Mouse (Mus musculus): Measurements from ENCODE around the gene Jpt2.

The Jpt2 gene

GRCm38 (mm10) chr17:24903767-24904166, 56.7 kb downstream of the Jpt2 start:
- DNase-seq, result no peak

DNA sequence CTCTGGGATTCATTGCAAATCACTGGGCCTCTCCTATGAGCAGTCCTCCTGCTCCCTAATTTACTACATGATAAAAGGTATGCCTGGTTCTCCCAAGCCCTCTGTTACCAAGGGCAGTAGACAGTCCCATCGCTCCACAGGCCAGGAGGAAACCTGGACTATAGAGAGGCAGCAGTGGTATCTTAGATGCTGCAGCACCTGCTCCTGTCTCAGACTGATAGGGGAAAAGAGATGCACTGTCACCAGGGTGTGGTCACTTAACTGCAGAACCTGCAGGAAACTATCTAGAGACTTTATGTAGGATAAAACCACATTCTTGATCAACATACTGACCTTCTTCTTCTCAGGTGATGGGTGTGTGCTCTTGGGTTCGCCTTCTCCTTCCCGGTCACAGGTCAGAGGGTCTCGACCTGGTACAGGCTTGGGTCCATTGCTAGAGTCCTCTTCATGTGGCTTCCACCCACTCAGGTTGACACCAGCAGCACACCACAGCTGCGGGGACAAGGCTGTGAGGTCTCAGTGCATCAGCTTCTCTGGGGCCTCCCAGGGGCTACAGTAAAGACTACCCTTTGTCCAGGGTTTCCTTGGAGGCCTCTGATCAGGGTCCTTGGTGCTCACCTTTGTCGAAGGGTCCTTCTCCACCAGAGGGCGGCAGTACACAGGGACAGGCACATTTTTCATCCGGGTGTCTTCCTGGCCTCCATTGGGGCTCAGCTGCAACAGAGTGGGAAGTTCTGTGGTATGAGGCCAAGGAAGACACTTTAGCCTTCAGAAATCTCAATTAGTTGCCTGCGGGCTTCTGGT, 57.6 kb downstream of the Jpt2 start:
- peak in 1 of 2 experiments; percentile 45 for DNase-seq

DNA sequence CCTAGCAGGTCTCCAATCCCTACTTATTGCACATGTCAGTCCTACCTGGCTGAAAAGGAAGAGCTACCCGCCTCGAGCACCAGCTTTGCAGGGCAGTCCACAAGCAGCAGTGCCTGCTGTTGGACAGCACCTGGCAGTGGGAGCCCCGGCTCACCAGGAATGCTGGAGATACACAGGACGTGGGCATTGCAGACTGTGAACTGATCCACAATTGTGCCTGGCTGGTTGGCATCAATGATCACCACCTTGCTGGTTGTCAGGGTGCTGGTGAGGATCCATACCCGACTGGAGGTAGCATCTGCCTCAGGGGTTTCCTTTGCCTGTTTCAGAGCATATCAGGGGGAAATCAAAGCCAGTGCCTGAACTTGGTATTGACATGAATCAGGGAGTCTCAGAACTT, 58.4 kb downstream of the Jpt2 start:
- DNase-seq, result no peak

DNA sequence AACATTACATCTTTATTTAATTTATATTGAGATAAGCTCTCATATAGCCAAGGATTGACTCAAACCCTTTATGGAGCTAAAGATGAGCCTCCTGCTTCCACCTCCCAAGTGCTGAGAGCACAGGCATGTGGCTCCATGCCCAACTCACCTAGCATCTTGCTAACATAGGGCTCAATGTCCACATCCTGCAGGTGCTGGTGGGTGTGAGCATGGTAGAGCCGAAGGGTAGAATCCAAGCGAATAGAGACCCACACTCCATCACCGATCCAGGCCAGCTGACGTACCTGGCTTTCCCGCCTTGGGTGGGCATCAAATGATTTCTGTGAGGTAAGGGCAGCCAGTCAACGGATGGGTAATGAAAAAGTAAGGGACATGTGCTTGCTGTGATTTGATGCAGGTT, 60.5 kb downstream of the Jpt2 start:
- no peak for DNase-seq

DNA sequence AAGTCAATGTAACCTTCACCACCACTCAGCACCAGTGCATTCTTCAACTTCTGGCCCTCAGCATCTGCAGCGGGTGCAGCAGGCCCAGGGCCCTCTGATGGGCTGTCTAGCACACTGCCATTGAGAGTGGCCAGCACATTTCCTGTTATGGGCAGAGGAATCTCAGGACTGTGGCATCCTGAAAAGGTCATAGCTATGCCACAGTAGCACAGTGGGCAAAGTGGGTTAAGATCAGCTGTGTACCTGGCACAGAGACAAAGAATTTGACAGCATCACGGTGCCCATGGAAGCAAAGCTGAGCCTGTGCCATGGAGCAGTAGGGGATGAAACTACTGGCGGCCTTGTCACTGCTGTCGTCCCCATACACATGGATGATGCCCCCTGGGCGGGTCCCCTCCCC, 61.3 kb downstream of the Jpt2 start:
- no peak for DNase-seq

DNA sequence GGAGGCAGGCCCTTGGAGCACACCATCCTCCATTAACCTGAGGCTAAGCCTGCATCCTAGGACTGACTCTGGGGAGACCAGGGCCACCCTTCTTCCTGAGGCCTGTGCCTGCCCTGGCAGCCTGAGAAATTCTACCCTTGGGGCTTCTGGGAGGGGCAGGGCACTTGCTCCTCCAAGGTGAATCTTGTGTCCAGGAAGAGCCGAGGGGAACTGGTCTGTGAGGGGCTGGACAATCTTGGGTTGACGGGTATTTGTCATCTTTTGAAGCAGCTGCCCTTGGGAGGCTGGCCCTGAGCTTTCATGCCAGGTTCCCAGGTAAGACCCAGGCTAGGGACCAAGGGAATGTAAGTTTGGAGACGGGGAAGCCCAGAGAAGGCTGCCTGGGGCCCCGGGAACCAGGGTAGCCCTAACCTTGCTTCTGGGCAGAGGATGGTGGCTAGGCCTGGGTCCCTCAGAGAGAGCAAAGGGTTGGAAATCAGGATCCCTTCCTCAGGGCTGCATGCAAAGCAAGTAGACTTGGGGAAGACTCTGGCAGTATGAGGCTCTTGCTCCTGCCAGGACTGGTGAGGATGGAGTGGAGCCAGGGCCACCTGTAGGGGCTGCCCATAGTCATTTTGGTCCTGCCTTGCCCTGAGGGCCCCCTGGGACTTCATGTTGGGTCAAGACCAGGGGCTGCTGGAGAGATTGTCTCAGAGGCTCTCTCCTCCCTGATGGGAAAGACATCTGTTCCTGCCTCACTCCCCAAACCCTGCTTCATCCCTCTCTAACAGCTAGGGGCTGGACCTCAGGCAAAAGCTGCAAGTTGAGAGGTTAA, 62.2 kb downstream of the Jpt2 start:
- DNase-seq, result no peak

GRCm38 (mm10) chr17:24897600-24897999, 62.9 kb downstream of the Jpt2 start:
- peak in 1 of 2 experiments; percentile 24 for DNase-seq

DNA sequence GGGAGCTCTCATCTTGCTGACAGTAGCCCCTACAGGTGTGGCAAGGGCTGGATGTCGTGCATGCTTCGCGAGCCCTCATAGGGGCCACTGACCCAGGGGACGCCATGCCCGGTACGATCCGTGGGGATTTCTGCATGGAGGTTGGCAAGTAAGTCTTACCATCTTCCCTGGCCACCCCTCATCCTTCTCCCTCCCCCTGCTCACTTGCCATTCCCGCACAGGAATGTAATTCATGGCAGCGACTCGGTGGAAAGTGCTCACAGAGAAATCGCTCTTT, 63.6 kb downstream of the Jpt2 start:
- DNase-seq, result peak in 1 of 2 experiments; percentile 30

DNA sequence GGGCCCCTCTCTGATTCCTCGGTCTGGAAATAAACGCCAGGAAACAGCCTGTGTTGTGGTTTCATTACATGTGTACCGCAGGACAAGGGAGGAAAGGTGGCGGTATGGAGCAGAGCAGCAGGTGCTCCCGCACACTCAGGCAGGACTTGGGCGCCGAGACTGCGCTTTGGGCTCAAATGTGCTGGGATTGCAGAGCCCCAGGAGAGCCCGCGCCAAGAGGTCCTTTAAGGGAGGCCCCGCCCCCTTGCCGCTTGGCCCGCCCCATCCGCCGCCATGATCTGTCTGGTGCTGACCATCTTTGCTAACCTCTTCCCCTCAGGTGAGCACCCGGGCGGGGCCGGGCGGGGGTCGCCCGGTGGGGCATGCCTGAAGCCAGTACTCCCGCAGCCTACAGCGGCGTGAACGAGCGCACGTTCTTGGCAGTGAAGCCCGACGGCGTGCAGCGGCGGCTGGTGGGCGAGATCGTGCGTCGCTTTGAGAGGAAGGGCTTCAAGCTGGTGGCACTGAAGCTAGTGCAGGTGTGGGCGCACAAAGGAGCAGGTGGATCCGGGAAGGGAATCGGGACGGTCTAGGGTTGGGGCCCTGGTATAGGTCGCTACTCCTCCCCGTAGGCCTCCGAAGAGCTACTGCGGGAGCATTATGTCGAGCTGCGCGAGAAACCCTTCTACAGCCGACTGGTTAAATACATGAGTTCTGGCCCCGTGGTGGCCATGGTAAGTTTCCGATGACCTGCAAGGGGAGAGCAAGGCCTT, 64.1 kb downstream of the Jpt2 start, which contains the start of gene Nme3:
Gene Nme3, plus strand, starts transcription at position 260 of the 752 bp plus-strand sequence.
- peak; percentile 78 to 81 for DNase-seq

GRCm38 (mm10) chr17:24895571-24896240, 64.8 kb downstream of the Jpt2 start:
- no peak for DNase-seq

DNA sequence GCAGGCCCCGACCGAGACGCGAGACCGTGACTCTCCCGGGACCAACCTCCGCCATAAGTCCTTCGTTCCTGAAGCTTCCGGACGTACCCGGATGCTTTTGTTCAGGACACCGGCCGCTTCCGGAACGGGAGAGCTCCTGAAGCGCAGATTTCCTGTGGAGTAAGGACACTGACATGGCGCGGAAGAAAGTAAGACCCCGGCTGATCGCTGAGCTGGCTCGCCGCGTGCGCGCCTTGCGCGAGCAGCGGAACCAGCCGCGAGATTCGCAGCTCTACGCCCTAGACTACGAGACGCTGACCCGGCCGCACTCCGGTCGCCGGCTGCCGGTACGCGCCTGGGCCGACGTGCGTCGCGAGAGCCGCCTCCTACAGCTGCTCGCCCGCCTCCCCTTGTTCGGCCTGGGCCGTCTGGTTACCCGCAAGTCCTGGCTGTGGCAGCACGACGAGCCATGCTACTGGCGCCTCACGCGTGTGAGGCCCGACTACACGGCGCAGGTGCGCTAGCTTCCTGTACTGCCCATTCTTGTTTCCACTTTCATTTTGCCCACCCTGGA, 65.4 kb downstream of the Jpt2 start, which contains the start of the genes Eme2 and Mrps34:
Gene Eme2, minus strand, starts transcription at position 93 of the 553 bp plus-strand sequence.
Gene Mrps34, plus strand, starts transcription at position 122 of the 553 bp plus-strand sequence.
- DNase-seq, result peak; percentile 87 to 88

GRCm38 (mm10) chr17:24894061-24894994, 66.2 kb downstream of the Jpt2 start:
- no peak for DNase-seq

GRCm38 (mm10) chr17:24893276-24893675, 67.2 kb downstream of the Jpt2 start:
- DNase-seq, result no peak

- no peak for DNase-seq
Measured at GRCm38 (mm10) chr17:24892785-24893184, 67.7 kb downstream of the Jpt2 start.

DNA sequence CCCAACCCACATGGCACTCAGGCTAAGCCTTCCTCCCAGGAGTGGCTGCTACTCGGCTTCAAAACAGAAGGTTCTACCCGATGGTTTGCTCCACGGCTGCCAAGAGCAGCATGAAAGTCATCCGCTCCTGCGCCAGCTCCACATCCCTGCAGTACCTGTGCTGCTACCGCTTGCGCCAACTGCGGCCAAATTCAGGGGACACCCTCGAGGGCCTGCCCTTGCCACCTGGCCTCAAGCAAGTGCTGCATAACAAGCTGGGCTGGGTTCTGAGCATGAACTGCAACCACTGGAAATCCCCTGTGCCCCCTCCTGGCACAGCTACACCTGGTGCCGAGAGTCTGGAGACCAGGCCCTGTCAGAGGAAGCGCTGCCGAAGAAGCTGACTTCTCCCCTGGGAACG, 69.2 kb downstream of the Jpt2 start:
- DNase-seq, result no peak

- DNase-seq, result no peak
Measured at GRCm38 (mm10) chr17:24890151-24891092, 70.1 kb downstream of the Jpt2 start.

DNA sequence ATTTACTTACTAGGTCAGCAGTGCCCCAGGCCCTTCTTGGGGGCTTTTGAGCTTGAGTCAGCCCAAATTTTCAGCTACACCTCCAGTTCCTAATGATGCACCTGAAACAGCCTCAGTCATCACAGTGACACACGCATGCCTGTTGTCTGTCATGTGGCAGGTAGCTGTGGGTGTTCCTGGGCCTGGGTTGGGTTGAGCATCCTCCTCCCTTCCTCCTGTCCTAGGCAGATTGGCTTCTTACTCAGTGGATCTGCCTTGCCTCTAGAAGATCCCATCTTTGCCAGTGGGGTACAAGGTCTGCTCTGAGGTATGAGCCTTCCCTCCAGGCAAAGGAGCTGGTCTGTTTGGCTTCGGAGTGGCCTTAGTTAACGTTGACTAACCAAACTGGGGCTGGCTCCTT, 71.6 kb downstream of the Jpt2 start:
- no peak for DNase-seq
